ENCODE assay signal across 25 mouse cellular contexts in genomic region chr5:24385374-24385773, GRCm38 (mm10). TPM values are rescaled to one million over a fixed set of nuclear protein-coding genes. Genes with fewer than 3 reads are reported as not detected.
"Had no signal": no experiment of that assay in that cellular context is flagged by ENCODE, and none has a peak within 500 bp of the region (broad histone marks: within the 10 kb centered on the region; RNA-seq: fewer than 3 reads in every experiment).

No protein-coding gene starts in this region.

- H3K9me3 ChIP-seq: liver, embryonic 13.5 days; midbrain, embryonic 12.5 days; midbrain, embryonic 15.5 days; neural tube, embryonic 12.5 days; neural tube, embryonic 15.5 days had no signal

- H3K36me3 ChIP-seq: liver, embryonic 13.5 days; midbrain, embryonic 12.5 days; midbrain, embryonic 15.5 days; neural tube, embryonic 12.5 days; neural tube, embryonic 15.5 days had no signal

- H3K4me3 ChIP-seq: left cerebral cortex, adult 2 months; liver, embryonic 13.5 days; midbrain, embryonic 12.5 days; midbrain, embryonic 15.5 days; neural tube, embryonic 12.5 days; neural tube, embryonic 15.5 days had no signal

- DNase-seq: kidney, postnatal 14 days; kidney, postnatal 4 days; layer of hippocampus, adult 9-11 months; layer of hippocampus, postnatal 36 days; liver, embryonic 13.5 days; lung, adult 2 months; lung, postnatal 14 days; right cerebral cortex, adult 18-20 months; right cerebral cortex, postnatal 14 days; right cerebral cortex, postnatal 4 days; thymus, adult 2 months; thymus, postnatal 14 days; thymus, postnatal 4 days had no signal

- ATAC-seq: midbrain, embryonic 15.5 days had no signal

- H3K27ac ChIP-seq: liver, embryonic 13.5 days; midbrain, embryonic 12.5 days; midbrain, embryonic 15.5 days; neural tube, embryonic 12.5 days; neural tube, embryonic 15.5 days had no signal

- H3K9ac ChIP-seq: liver, embryonic 13.5 days; midbrain, embryonic 12.5 days; midbrain, embryonic 15.5 days; neural tube, embryonic 12.5 days; neural tube, embryonic 15.5 days had no signal

- H3K4me2 ChIP-seq: liver, embryonic 13.5 days; midbrain, embryonic 12.5 days; midbrain, embryonic 15.5 days; neural tube, embryonic 12.5 days had no signal

RNA-seq across cellular contexts. Expression of gene Nos3, which starts 20.8 kb away (rescaled TPM):
- polyA plus RNA-seq: macrophage had no signal

RNA-seq across cellular contexts. Expression of gene Asic3, which starts 27.8 kb away (rescaled TPM):
- total RNA-seq: left cerebral cortex, postnatal 36 days; liver, adult 2 months; megakaryocyte, adult 5-6 weeks had no signal
- polyA plus RNA-seq: liver, embryonic 13.5 days; liver, embryonic 16.5 days; lung, embryonic 16.5 days; macrophage; stomach, postnatal 0 days had no signal

RNA-seq across cellular contexts. Expression of gene Kcnh2, which starts 34.0 kb away (rescaled TPM):
- total RNA-seq: liver, adult 2 months; megakaryocyte, adult 5-6 weeks had no signal
- polyA plus RNA-seq: liver, adult 2 months; macrophage had no signal
